Comparison of ENCODE assay signal across 8 mouse cellular contexts in genomic region chr14:47373728-47374678, GRCm38 (mm10). TPM values are rescaled to one million over a fixed set of nuclear protein-coding genes. Genes with fewer than 3 reads are reported as not detected.
A peak's percentile ranks its signal among the peaks of the same experiment; 100 is the strongest.
DNase-seq lines count a peak whose midpoint lies in the region; ATAC-seq and TF ChIP-seq lines count a peak whose summit lies in the region.

No protein-coding gene starts in this region.

- TF ChIP-seq POLR2A in lung, adult 2 months (IDR thresholded peaks at IDR 0.05; ENCODE audit: borderline replicate concordance, extremely low read depth, low read depth, low read length), result peak; percentile 45; the same call in 1 of the 2 replicates

- ATAC-seq in intestine, postnatal 0 days, result peak; percentile 75
- peak; percentile 88 for ATAC-seq in neutrophil, adult 5-6 weeks (ENCODE audit: extremely low read depth, insufficient number of reproducible peaks, low FRiP score, poor library complexity, severe bottlenecking)

- TF ChIP-seq CTCF in left cerebral cortex, adult 2 months (IDR thresholded peaks at IDR 0.05), result no peak
- TF ChIP-seq CTCF in intestine, postnatal 0 days (IDR thresholded peaks at IDR 0.05; ENCODE audit: low read depth), result no peak
- no peak for TF ChIP-seq CTCF in lung, adult 2 months (IDR thresholded peaks at IDR 0.05; ENCODE audit: insufficient read depth, low read length)

- H3K9me3 ChIP-seq in intestine, postnatal 0 days (ENCODE audit: control insufficient read depth), result no peaks in the 10 kb centered on the region

- intact Hi-C loops in left cerebral cortex, adult 2 months (cut with DNase I), result no loop called here

- H3K4me3 ChIP-seq in left cerebral cortex, adult 2 months, result peak overlapping the region; percentile 39
- peak overlapping the region; percentile 40 for H3K4me3 ChIP-seq in intestine, postnatal 0 days (ENCODE audit: low read depth, low read length)
- peak overlapping the region; percentile 68 for H3K4me3 ChIP-seq in lung, adult 2 months (replicated peaks; ENCODE audit: extremely low read depth, low read depth, low read length)

- H3K27ac ChIP-seq in left cerebral cortex, adult 2 months, result no peak overlapping the region
- H3K27ac ChIP-seq in intestine, postnatal 0 days (ENCODE audit: low read depth, low read length), result peak overlapping the region; percentile 84

- peak overlapping the region; percentile 72 for H3K4me2 ChIP-seq in intestine, postnatal 0 days (replicated peaks; ENCODE audit: low read depth)

- peaks cover 9% of the 10 kb centered on the region; the same call in 1 of the 2 replicates for H3K4me1 ChIP-seq in intestine, postnatal 0 days (replicated peaks; ENCODE audit: control insufficient read depth, insufficient read depth, low read length)
- H3K4me1 ChIP-seq in lung, adult 2 months (ENCODE audit: control insufficient read depth, insufficient read depth, low read length), result peaks cover 2% of the 10 kb centered on the region

- no peak for DNase-seq in left cerebral cortex, adult 2 months (ENCODE audit: extremely low spot score in 1 of 2, low spot score in 2 of 2)
- no peak for DNase-seq in left cerebral cortex, adult 8-10 months (ENCODE audit: low spot score in 2 of 2)
- peak; percentile 46 for DNase-seq in c-Kit-positive CD71-positive TER-119-negative erythroid progenitor cells, embryonic 14.5 days (ENCODE audit: low read depth)
- DNase-seq in heart, adult 11 months, result peak; percentile 96
- peak; percentile 72 for DNase-seq in lung, adult 2 months
- DNase-seq in layer of hippocampus, adult 9-11 months, result no peak

- 11% methylated on average over 44 of the region's 49 CpGs for WGBS in intestine, postnatal 0 days
- 8% methylated on average over 49 of the region's 49 CpGs for WGBS in lung, adult 2 months

- H3K27me3 ChIP-seq in intestine, postnatal 0 days (replicated peaks; ENCODE audit: control insufficient read depth, insufficient read depth, low read length), result no peaks in the 10 kb centered on the region

- peak overlapping the region; percentile 45; the same call in 1 of the 2 replicates for H3K9ac ChIP-seq in intestine, postnatal 0 days (ENCODE audit: low read depth, low read length)

- H3K36me3 ChIP-seq in intestine, postnatal 0 days (ENCODE audit: control insufficient read depth, insufficient read depth), result no peaks in the 10 kb centered on the region

RNA-seq across cellular contexts. Expression of gene Lgals3, which starts 6.5 kb away (rescaled TPM):
- under 1 TPM; 0.32 to 0.33 TPM for total RNA-seq in left cerebral cortex, adult 2 months (2021)
- total RNA-seq in left cerebral cortex, adult 8-10 months (2022), result 1 to 10 TPM in 2 of 4 experiments, under 1 TPM in 2; 0.66 to 1.8 (median 0.93) TPM
- 207 and 273 TPM in 2 replicates for polyA plus RNA-seq in intestine, postnatal 0 days (2015; fragmentation: Nextera tagmentation; extraction: Ambion mirVana)
- polyA plus RNA-seq in lung, adult 2 months (2012; rRNA removed), result 276 and 279 TPM in 2 replicates
- 82.9 and 109 TPM in 2 replicates for total RNA-seq in neutrophil, adult 5-6 weeks (2017)

RNA-seq across cellular contexts. Expression of gene Dlgap5, which starts 44.2 kb away (rescaled TPM):
- total RNA-seq in left cerebral cortex, adult 2 months (2021), result under 1 TPM; 0.43 to 0.47 TPM
- 1 to 10 TPM in 1 of 4 experiments, under 1 TPM in 3; 0.34 to 1.2 (median 0.42) TPM for total RNA-seq in left cerebral cortex, adult 8-10 months (2022)
- 5.1 and 6.3 TPM in 2 replicates for polyA plus RNA-seq in intestine, postnatal 0 days (2015; fragmentation: Nextera tagmentation; extraction: Ambion mirVana)
- 0.48 and 1.1 TPM in 2 replicates for polyA plus RNA-seq in lung, adult 2 months (2012; rRNA removed)
- 5.2 and 5.5 TPM in 2 replicates for total RNA-seq in neutrophil, adult 5-6 weeks (2017)

Comparison
In these comparisons a context has a peak if more than half of its experiments do, and no peak if none do; other contexts are left out.
1. DNase-seq: peak in c-Kit-positive CD71-positive TER-119-negative erythroid progenitor cells, embryonic 14.5 days (single experiment), heart, adult 11 months (single experiment) and lung, adult 2 months (single experiment); none in left cerebral cortex, adult 2 months (0 of 2), left cerebral cortex, adult 8-10 months (0 of 2) and layer of hippocampus, adult 9-11 months (single experiment).
2. RNA of gene Lgals3, which starts 6.5 kb away (total RNA-seq): 82.9 to 109 TPM in neutrophil, adult 5-6 weeks; 0.66 to 1.8 TPM in left cerebral cortex, adult 8-10 months and 0.32 to 0.33 TPM in left cerebral cortex, adult 2 months; every median in the first group is over 10 times any median in the second.
3. Peak in every context shown above with its lines, with median percentiles within 50 percentile points of each other: H3K4me3 ChIP-seq.